Mouse (Mus musculus) embryonic fibroblast, embryonic 13.5 days (primary cell): Measurements from ENCODE around the gene 2310030G06Rik.

Source experiments
- CTCF ChIP-seq: IDR thresholded peaks from 2 replicates; pipeline ENCODE4 v1.5.1; 2011; ENCODE audit warnings: mild to moderate bottlenecking, control low read depth, low read length, moderate library complexity, borderline replicate concordance; ENCODE audit not compliant: insufficient read depth
- POLR2A ChIP-seq: IDR thresholded peaks from 2 replicates; pipeline ENCODE4 v1.6.1; 2011; ENCODE audit warnings: low read depth, mild to moderate bottlenecking, control low read depth, low read length, moderate library complexity

DNA sequence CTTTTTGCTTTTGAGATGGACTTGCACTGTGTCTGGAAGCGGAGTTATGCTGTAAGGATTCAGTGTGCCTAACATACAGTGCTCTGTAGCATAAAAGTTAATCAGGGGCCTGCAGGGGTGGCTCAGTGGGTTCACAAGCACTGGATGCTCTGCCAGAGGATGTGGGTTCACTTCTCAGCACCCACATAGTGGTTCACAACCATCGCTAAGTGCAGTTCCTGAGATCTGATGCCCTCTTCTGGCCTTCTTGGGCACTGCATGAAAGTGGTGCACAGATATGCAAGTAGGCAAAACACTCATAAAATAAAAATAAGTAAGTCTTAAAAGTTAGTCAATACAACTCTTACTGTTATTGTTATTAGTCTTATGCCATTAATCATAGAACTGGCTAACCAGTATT lies 35.8 kb upstream of the 2310030G06Rik start:
- no peak for TF ChIP-seq POLR2A
- peak; percentile 58; the same call in 1 of the 2 replicates for TF ChIP-seq CTCF
